Mouse (Mus musculus) forebrain, embryonic 16.5 days (tissue): ENCODE results near the gene Pklr. TPM values are rescaled to one million over a fixed set of nuclear protein-coding genes. Genes with fewer than 3 reads are reported as not detected.

Experiments used
- ATAC-seq: fragments of 200-750 bp; cut with Nextera tagmentation; 2 replicates; pipeline ENCODE4 v1.8.0; 2017; ENCODE audit warnings: mild to moderate bottlenecking, moderate library complexity
- H3K27ac ChIP-seq: fragments of 300-500 bp; sonication (generic); 2 replicates; pipeline ENCODE4 v1.5.1; 2014; ENCODE audit warnings: low read length, control low read depth
- H3K27me3 ChIP-seq: fragments of 300-500 bp; sonication (generic); replicated peaks from 2 replicates; pipeline ENCODE4 v1.6.1; 2014; ENCODE audit warnings: low read length; ENCODE audit not compliant: control insufficient read depth, insufficient read depth
- H3K36me3 ChIP-seq: fragments of 300-500 bp; sonication (generic); 2 replicates; pipeline ENCODE4 v1.6.1; 2014; ENCODE audit not compliant: control insufficient read depth, insufficient read depth
- H3K4me1 ChIP-seq: fragments of 300-500 bp; sonication (generic); replicated peaks from 2 replicates; pipeline ENCODE4 v1.6.1; 2014; ENCODE audit warnings: low read length; ENCODE audit not compliant: control insufficient read depth, insufficient read depth
- H3K4me2 ChIP-seq: fragments of 300-500 bp; sonication (generic); 2 replicates; pipeline ENCODE4 v1.6.1; 2014; ENCODE audit warnings: mild to moderate bottlenecking, low read length, control low read depth
- H3K4me3 ChIP-seq: fragments of 300-500 bp; sonication (generic); replicated peaks from 2 replicates; pipeline ENCODE4 v1.5.1; 2014; ENCODE audit warnings: mild to moderate bottlenecking, low read length, control low read depth
- H3K9ac ChIP-seq: fragments of 300-500 bp; sonication (generic); replicated peaks from 2 replicates; pipeline ENCODE4 v1.6.1; 2014; ENCODE audit warnings: low read depth, low read length, control low read depth
- H3K9me3 ChIP-seq: fragments of 300-500 bp; sonication (generic); 2 replicates; pipeline ENCODE4 v1.6.1; 2016; ENCODE audit warnings: low read length; ENCODE audit not compliant: control insufficient read depth
- WGBS: fragments of 180-500 bp; shearing (Covaris S2); extraction: QIAGEN DNeasy Blood & Tissue Kit; methylation state at CpG from one replicate; pipeline ENCODE4 v1.1.7; 2014; 5-methylcytosine and 5-hydroxymethylcytosine counted together
- polyA plus RNA-seq: library from polyadenylated mRNA; unstranded; fragments of >200 nt; fragmentation: Nextera tagmentation; extraction: Ambion mirVana; gene quantifications from 2 replicates; pipeline ENCODE4 v1.2.1, GENCODE M21; 2015

Pklr gene
- polyA plus RNA-seq, 1 experiment from 2014 or later, result 0.13 TPM

GRCm38 (mm10) chr3:89094021-89094420, 41.9 kb upstream of the Pklr start:
- Histone ChIP-seq H3K27me3 (no peaks in the 10 kb centered on the region), H3K36me3 (peaks cover 14% of the 10 kb centered on the region), H3K4me1 (peaks cover 19% of the 10 kb centered on the region), H3K9me3 (no peaks in the 10 kb centered on the region), H3K4me2 (no peak overlapping the region), H3K27ac (no peak overlapping the region), H3K4me3 (no peak overlapping the region), H3K9ac (no peak overlapping the region)
- ATAC-seq, result no peak
- WGBS, result 86% methylated on average over 10 of the region's 10 CpGs

- Histone ChIP-seq H3K36me3 (peaks cover 11% of the 10 kb centered on the region), H3K4me3 (peak within 1 kb of the TSS; percentile 70), H3K9me3 (no peaks in the 10 kb centered on the region), H3K9ac (peak within 1 kb of the TSS; percentile 64), H3K4me2 (peak within 1 kb of the TSS; percentile 85), H3K27me3 (no peaks in the 10 kb centered on the region), H3K4me1 (peaks cover 22% of the 10 kb centered on the region), H3K27ac (peak within 1 kb of the TSS; percentile 56; the same call in 1 of the 2 replicates)
- ATAC-seq, result no peak
- 15% methylated on average over 7 of the region's 7 CpGs for WGBS
Observed at GRCm38 (mm10) chr3:89100811-89101210, 35.1 kb upstream of the Pklr start, which contains the start of gene Gm43738. Gm43738 (minus strand) TSS chr3:89101099.

GRCm38 (mm10) chr3:89101459-89101811, 34.5 kb upstream of the Pklr start:
- peak overlapping the region; percentile 70 for H3K4me3 ChIP-seq
- peak overlapping the region; percentile 56; the same call in 1 of the 2 replicates for H3K27ac ChIP-seq
- peak overlapping the region; percentile 85 for H3K4me2 ChIP-seq
- WGBS, result 0% methylated on average over 19 of the region's 19 CpGs
- H3K9me3 ChIP-seq, result no peaks in the 10 kb centered on the region
- no peaks in the 10 kb centered on the region for H3K27me3 ChIP-seq
- peak; percentile 19 for ATAC-seq
- peaks cover 8% of the 10 kb centered on the region for H3K36me3 ChIP-seq
- H3K9ac ChIP-seq, result peak overlapping the region; percentile 64
- peaks cover 22% of the 10 kb centered on the region for H3K4me1 ChIP-seq

GRCm38 (mm10) chr3:89101812-89102494, 34.0 kb upstream of the Pklr start, which contains the start of gene Fdps:
Fdps (minus strand) TSS chr3:89101959.
- 0% methylated on average over 26 of the region's 26 CpGs for WGBS
- Histone ChIP-seq H3K4me2 (peak within 1 kb of the TSS; percentile 85), H3K27ac (peak within 1 kb of the TSS; percentile 80), H3K36me3 (peaks cover 6% of the 10 kb centered on the region; the same call in 1 of the 2 replicates), H3K4me1 (peaks cover 22% of the 10 kb centered on the region), H3K9me3 (no peaks in the 10 kb centered on the region), H3K4me3 (peak within 1 kb of the TSS; percentile 70), H3K9ac (peak within 1 kb of the TSS; percentile 64), H3K27me3 (no peaks in the 10 kb centered on the region)
- peak; percentile 99 for ATAC-seq

GRCm38 (mm10) chr3:89102495-89103290, 33.2 kb upstream of the Pklr start:
- H3K4me1 ChIP-seq, result peaks cover 22% of the 10 kb centered on the region

GRCm38 (mm10) chr3:89103291-89103595, 32.7 kb upstream of the Pklr start:
- H3K4me1 ChIP-seq, result peaks cover 22% of the 10 kb centered on the region
- 77% methylated on average over 4 of the region's 4 CpGs for WGBS
- no peak overlapping the region for H3K4me2 ChIP-seq
- H3K36me3 ChIP-seq, result peaks cover 1% of the 10 kb centered on the region; the same call in 1 of the 2 replicates
- no peaks in the 10 kb centered on the region for H3K9me3 ChIP-seq
- H3K27me3 ChIP-seq, result no peaks in the 10 kb centered on the region
- no peak overlapping the region for H3K9ac ChIP-seq
- no peak overlapping the region for H3K4me3 ChIP-seq
- no peak overlapping the region for H3K27ac ChIP-seq
- no peak for ATAC-seq

More at GRCm38 (mm10) chr3:89102495-89103290, 33.2 kb upstream of the Pklr start:
- Histone ChIP-seq H3K4me2 (peak overlapping the region; percentile 53), H3K27me3 (no peaks in the 10 kb centered on the region), H3K4me3 (peak overlapping the region; percentile 70), H3K9me3 (no peaks in the 10 kb centered on the region), H3K27ac (peak overlapping the region; percentile 80), H3K36me3 (peaks cover 4% of the 10 kb centered on the region; the same call in 1 of the 2 replicates), H3K9ac (no peak overlapping the region)
- 67% methylated on average over 12 of the region's 12 CpGs for WGBS
- no peak for ATAC-seq

- H3K36me3 ChIP-seq, result no peaks in the 10 kb centered on the region
- H3K4me3 ChIP-seq, result no peak overlapping the region
- no peaks in the 10 kb centered on the region for H3K9me3 ChIP-seq
- no peak overlapping the region for H3K9ac ChIP-seq
- H3K4me1 ChIP-seq, result 0 out of 2 replicates have a peak, but pooled peaks cover 3% of the 10 kb centered on the region
- H3K27ac ChIP-seq, result no peak overlapping the region
- ATAC-seq, result no peak
- no peaks in the 10 kb centered on the region for H3K27me3 ChIP-seq
- no peak overlapping the region for H3K4me2 ChIP-seq
Observed at GRCm38 (mm10) chr3:89106881-89107280, 29.1 kb upstream of the Pklr start.

GRCm38 (mm10) chr3:89107545-89107944, 28.4 kb upstream of the Pklr start:
- H3K27me3 ChIP-seq, result no peaks in the 10 kb centered on the region
- no peak overlapping the region for H3K27ac ChIP-seq
- H3K9ac ChIP-seq, result no peak overlapping the region
- no peak overlapping the region for H3K4me2 ChIP-seq
- H3K36me3 ChIP-seq, result no peaks in the 10 kb centered on the region
- H3K9me3 ChIP-seq, result no peaks in the 10 kb centered on the region
- no peak for ATAC-seq
- 76% methylated on average over 3 of the region's 3 CpGs for WGBS
- no peaks in the 10 kb centered on the region for H3K4me1 ChIP-seq
- no peak overlapping the region for H3K4me3 ChIP-seq

- no peak overlapping the region for H3K4me3 ChIP-seq
- H3K27me3 ChIP-seq, result no peaks in the 10 kb centered on the region
- ATAC-seq, result no peak
- H3K9me3 ChIP-seq, result no peaks in the 10 kb centered on the region
- H3K4me2 ChIP-seq, result no peak overlapping the region
- no peak overlapping the region for H3K9ac ChIP-seq
- H3K4me1 ChIP-seq, result no peaks in the 10 kb centered on the region
- 73% methylated on average over 1 of the region's 1 CpGs for WGBS
- no peak overlapping the region for H3K27ac ChIP-seq
- no peaks in the 10 kb centered on the region for H3K36me3 ChIP-seq
Observed at GRCm38 (mm10) chr3:89108146-89108545, 27.8 kb upstream of the Pklr start.
